Mouse (Mus musculus): ENCODE measurements around the gene Mageb1. TPM values are rescaled to one million over a fixed set of nuclear protein-coding genes. Genes with fewer than 3 reads are reported as not detected.

Gene Mageb1
- not detected for polyA plus RNA-seq (2017; shearing (Covaris generic))

DNA sequence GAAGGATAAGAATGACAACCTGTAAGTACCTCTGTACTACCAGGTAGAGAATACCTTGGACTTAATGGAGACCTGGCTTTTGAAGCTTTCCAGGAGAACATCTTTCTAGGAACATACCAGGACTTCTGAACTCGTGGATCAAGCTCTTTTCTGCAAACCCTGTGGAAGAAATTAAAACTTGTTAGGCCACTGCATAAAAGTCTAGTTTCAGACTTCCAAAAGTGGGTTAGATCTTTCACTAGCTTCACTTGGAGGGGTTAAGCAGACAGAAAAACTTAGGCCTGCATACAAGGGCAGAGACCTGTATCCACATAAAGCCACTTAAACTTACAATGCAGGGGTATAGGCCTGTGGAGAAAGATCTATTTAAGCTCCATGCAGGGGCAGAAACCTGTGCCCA is at the start of gene Mageb1:
Gene Mageb1 (minus strand): TSS at position 101 of the 400 bp plus-strand sequence.

Other genes starting within 250 kb of the Mageb1 start
- not detected for gene Mageb5, start 233.3 kb downstream of the Mageb1 start, polyA plus RNA-seq (2017; shearing (Covaris generic))

All from activated CD4-positive, CD25-positive, alpha-beta regulatory T cell (primary cell).